Mouse (Mus musculus) liver, embryonic 14.5 days (tissue): ENCODE data around the gene Tmem33. TPM values are rescaled to one million over a fixed set of nuclear protein-coding genes. Genes with fewer than 3 reads are reported as not detected.

Experiments used
- ATAC-seq: fragments of 200-750 bp; cut with Nextera tagmentation; 2 replicates; pipeline ENCODE4 v1.8.0; 2017; ENCODE audit warnings: moderate number of reproducible peaks, mild to moderate bottlenecking, moderate library complexity; ENCODE audit not compliant: insufficient read depth
- DNase-seq, 3 experiments: peaks; one replicate each; pipeline ENCODE4 v3.0.0-alpha.2; 2012 to 2013; ENCODE audit warnings: low read depth in 3 of 3, low spot score in 3 of 3
- H3K27ac ChIP-seq: fragments of 300-500 bp; sonication (generic); 2 replicates; pipeline ENCODE4 v1.5.1; 2014; ENCODE audit warnings: moderate library complexity, mild to moderate bottlenecking, control low read depth, inconsistent platforms
- H3K27me3 ChIP-seq: fragments of 300-500 bp; sonication (generic); 2 replicates; pipeline ENCODE4 v1.6.1; 2014; ENCODE audit warnings: mild to moderate bottlenecking, low read length, moderate library complexity; ENCODE audit not compliant: control insufficient read depth, insufficient read depth
- H3K36me3 ChIP-seq: fragments of 300-500 bp; sonication (generic); replicated peaks from 2 replicates; pipeline ENCODE4 v1.6.1; 2014; ENCODE audit warnings: low read depth; ENCODE audit not compliant: control insufficient read depth, insufficient read depth
- H3K4me1 ChIP-seq, 2 experiments: fragments of 200-500 bp in 1 of 2; fragments of 300-500 bp in 1 of 2; sonication (generic) in 1 of 2; replicated peaks; 2 replicates each; pipeline ENCODE4 v1.6.1; 2012 to 2014; ENCODE audit warnings: antibody characterized with exemption in 1 of 2, inconsistent platforms in 1 of 2, low read length in 1 of 2; ENCODE audit not compliant: control insufficient read depth in 2 of 2, insufficient read depth in 2 of 2
- H3K4me2 ChIP-seq: fragments of 300-500 bp; sonication (generic); 2 replicates; pipeline ENCODE4 v1.6.1; 2014; ENCODE audit warnings: low read depth, mild to moderate bottlenecking, control low read depth, moderate library complexity
- H3K4me3 ChIP-seq, 2 experiments: fragments of 200-500 bp in 1 of 2; fragments of 300-500 bp in 1 of 2; sonication (generic) in 1 of 2; 2 replicates each; pipeline ENCODE4 v1.5.1; 2012 to 2014; ENCODE audit warnings: low read depth in 2 of 2, low read length in 2 of 2, mild to moderate bottlenecking in 2 of 2, control low read depth in 1 of 2, inconsistent platforms in 1 of 2, moderate library complexity in 1 of 2; ENCODE audit not compliant: insufficient read depth in 1 of 2
- H3K9ac ChIP-seq: fragments of 300-500 bp; sonication (generic); replicated peaks from 2 replicates; pipeline ENCODE4 v1.6.1; 2014; ENCODE audit warnings: mild to moderate bottlenecking, control low read depth, moderate library complexity
- H3K9me3 ChIP-seq: fragments of 300-500 bp; sonication (generic); 2 replicates; pipeline ENCODE4 v1.6.1; 2016; ENCODE audit warnings: low read length, mixed read lengths; ENCODE audit not compliant: control insufficient read depth
- CTCF ChIP-seq: IDR thresholded peaks from 2 replicates; pipeline ENCODE4 v1.5.1; 2016; ENCODE audit warnings: antibody characterized with exemption, low read depth, control low read depth
- EP300 ChIP-seq: IDR thresholded peaks from 2 replicates; pipeline ENCODE4 v1.6.1; 2016; ENCODE audit warnings: antibody characterized with exemption, low read depth
- WGBS: fragments of 180-500 bp; shearing (Covaris S2); extraction: QIAGEN DNeasy Blood & Tissue Kit; methylation state at CpG from one replicate; pipeline ENCODE4 v1.1.7; 2014; ENCODE audit not compliant: insufficient replicate concordance; 5-methylcytosine and 5-hydroxymethylcytosine counted together
- polyA plus RNA-seq, 2 experiments: library from polyadenylated mRNA; depleted of rRNA in 1 of 2; stranded (reverse) in 1 of 2; unstranded in 1 of 2; fragments of >200 nt; fragmentation: Nextera tagmentation in 1 of 2; extraction: Ambion mirVana in 1 of 2; gene quantifications; 2 replicates each; pipeline versions ENCODE4 v1.2.1 to v1.2.3; 2012 to 2014

The Tmem33 gene
- polyA plus RNA-seq, 2 experiments: 45.3 to 83.7 TPM

GRCm38 (mm10) chr5:67216779-67217095, 43.6 kb upstream of the Tmem33 start:
- DNase-seq (no peak), ATAC-seq (no peak)
- Histone ChIP-seq H3K9me3 (no peaks in the 10 kb centered on the region), H3K4me1 (no peaks in the 10 kb centered on the region), H3K27me3 (peaks cover 64% of the 10 kb centered on the region), H3K27ac (no peak overlapping the region), H3K4me3 (no peak overlapping the region), H3K36me3 (no peaks in the 10 kb centered on the region), H3K9ac (no peak overlapping the region), H3K4me2 (no peak overlapping the region)
- TF ChIP-seq CTCF (no peak), EP300 (no peak)
- 3% methylated on average over 9 of the region's 9 CpGs for WGBS

- ATAC-seq: no peak
- TF ChIP-seq CTCF (no peak), EP300 (no peak)
- Histone ChIP-seq H3K27me3 (peaks cover 78% of the 10 kb centered on the region), H3K4me3 (no peak overlapping the region), H3K4me1 (no peaks in the 10 kb centered on the region), H3K27ac (no peak overlapping the region), H3K36me3 (no peaks in the 10 kb centered on the region), H3K9ac (no peak overlapping the region), H3K9me3 (no peaks in the 10 kb centered on the region), H3K4me2 (no peak overlapping the region)
- 16% methylated on average over 6 of the region's 6 CpGs for WGBS
- DNase-seq: no peak
Observed at GRCm38 (mm10) chr5:67221901-67222300, 38.5 kb upstream of the Tmem33 start.

- H3K4me2 ChIP-seq: no peak overlapping the region
- no peak overlapping the region for H3K4me3 ChIP-seq
- H3K4me1 ChIP-seq: no peaks in the 10 kb centered on the region
- TF ChIP-seq EP300: no peak
- no peak for TF ChIP-seq CTCF
- 2% methylated on average over 44 of the region's 44 CpGs for WGBS
- no peaks in the 10 kb centered on the region for H3K36me3 ChIP-seq
- ATAC-seq (no peak), DNase-seq (no peak)
- no peak overlapping the region for H3K9ac ChIP-seq
- no peak overlapping the region for H3K27ac ChIP-seq
- no peaks in the 10 kb centered on the region for H3K9me3 ChIP-seq
- H3K27me3 ChIP-seq: peaks cover 80% of the 10 kb centered on the region
Observed at GRCm38 (mm10) chr5:67222440-67223390, 37.6 kb upstream of the Tmem33 start.

- Histone ChIP-seq H3K36me3 (no peaks in the 10 kb centered on the region), H3K4me2 (no peak overlapping the region), H3K27me3 (peaks cover 82% of the 10 kb centered on the region), H3K4me3 (no peak overlapping the region), H3K9me3 (no peaks in the 10 kb centered on the region), H3K27ac (no peak overlapping the region), H3K9ac (no peak overlapping the region), H3K4me1 (no peaks in the 10 kb centered on the region)
- TF ChIP-seq EP300: no peak
- TF ChIP-seq CTCF: no peak
- DNase-seq (no peak), ATAC-seq (no peak)
- WGBS: 4% methylated on average over 15 of the region's 15 CpGs
Observed at GRCm38 (mm10) chr5:67223391-67224121, 36.8 kb upstream of the Tmem33 start.

- Histone ChIP-seq H3K27me3 (peaks cover 85% of the 10 kb centered on the region), H3K27ac (no peak overlapping the region), H3K4me1 (no peaks in the 10 kb centered on the region), H3K36me3 (no peaks in the 10 kb centered on the region), H3K9me3 (no peaks in the 10 kb centered on the region), H3K9ac (no peak overlapping the region), H3K4me3 (no peak overlapping the region), H3K4me2 (no peak overlapping the region)
- DNase-seq: no peak
- no peak for ATAC-seq
- TF ChIP-seq EP300 (no peak), CTCF (no peak)
- 14% methylated on average over 6 of the region's 6 CpGs for WGBS
Observed at GRCm38 (mm10) chr5:67224122-67224502, 36.3 kb upstream of the Tmem33 start.
